Mouse (Mus musculus) neural tube, embryonic 13.5 days (tissue): ENCODE results near the gene Pnma5. TPM values are rescaled to one million over a fixed set of nuclear protein-coding genes. Genes with fewer than 3 reads are reported as not detected.

Experiments used
- microRNA counts: library from miRNA; unstranded; fragments of <30 nt; microRNA quantifications from one replicate; lab custom pipeline; 2016
- microRNA-seq: library from miRNA; unstranded; fragments of <30 nt; microRNA quantifications from one replicate; pipeline ENCODE4, GENCODE M21; 2016
- polyA plus RNA-seq: library from polyadenylated mRNA; unstranded; fragments of >200 nt; fragmentation: Nextera tagmentation; extraction: Ambion mirVana; gene quantifications from 2 replicates; pipeline ENCODE4 v1.2.1, GENCODE M21; 2015

Gene Pnma5
- polyA plus RNA-seq, 1 experiment from 2014 or later, result not detected

MicroRNA genes within 50 kb of the gene (microRNA counts, 519-probe panel; counts per million panel counts)
- 2,770 counts per million, percentile 30 among the panel's probes with 10 or more counts for microRNA mmu-miR-2137 (lab: Ali Mortazavi, UCI)

Small RNA genes lying within 50 kb of the gene (microRNA-seq; reads per million reads assigned to microRNA genes)
- 0.89 reads per million for gene Mir2137

Other genes starting within 250 kb of the Pnma5 start
- 1.3 and 1.5 TPM in 2 replicates for gene Gabrq, start 211.9 kb downstream of the Pnma5 start, polyA plus RNA-seq
- 81.3 and 83.0 TPM in 2 replicates for gene Cetn2, start 118.7 kb downstream of the Pnma5 start, polyA plus RNA-seq
- 41.0 and 41.5 TPM in 2 replicates for gene Nsdhl, start 118.5 kb downstream of the Pnma5 start, polyA plus RNA-seq
- 1.0 and 1.4 TPM in 2 replicates for gene Zfp185, start 49.8 kb downstream of the Pnma5 start, polyA plus RNA-seq
- gene Pnma3, start 27.7 kb upstream of the Pnma5 start, polyA plus RNA-seq, result 2.0 and 2.3 TPM in 2 replicates
- gene Xlr4a, start 45.4 kb upstream of the Pnma5 start, polyA plus RNA-seq, result 0.50 and 0.70 TPM in 2 replicates
- gene Xlr3a, start 60.0 kb upstream of the Pnma5 start, polyA plus RNA-seq, result 1.9 and 5.6 TPM in 2 replicates
- 0.32 TPM in 1 of 2 replicates, not detected in the other for gene Gm14685, start 79.9 kb upstream of the Pnma5 start, polyA plus RNA-seq
- not detected in 2 replicates for gene Xlr5b, start 111.7 kb upstream of the Pnma5 start, polyA plus RNA-seq
- gene DXBay18, start 112.3 kb upstream of the Pnma5 start, polyA plus RNA-seq, result 0.33 TPM in 1 of 2 replicates, not detected in the other
- not detected in 2 replicates for gene Spin2d, start 139.9 kb upstream of the Pnma5 start, polyA plus RNA-seq
- 21.3 and 22.3 TPM in 2 replicates for gene Xlr3b, start 155.1 kb upstream of the Pnma5 start, polyA plus RNA-seq
- 0.74 and 1.2 TPM in 2 replicates for gene Xlr4b, start 177.2 kb upstream of the Pnma5 start, polyA plus RNA-seq
- 29.9 and 33.8 TPM in 2 replicates for gene F8a, start 191.2 kb upstream of the Pnma5 start, polyA plus RNA-seq
- gene Xlr4c, start 206.0 kb upstream of the Pnma5 start, polyA plus RNA-seq, result 0.69 TPM in 1 of 2 replicates, not detected in the other
- gene Xlr3c, start 228.3 kb upstream of the Pnma5 start, polyA plus RNA-seq, result 0.57 and 0.65 TPM in 2 replicates